Mouse (Mus musculus) heart, postnatal 14 days (tissue): ENCODE data around the gene Gm2016. TPM values are rescaled to one million over a fixed set of nuclear protein-coding genes. Genes with fewer than 3 reads are reported as not detected.
"Not testable (repeated sequence)": the region's sequence is repeated elsewhere in the genome, so short reads cannot be mapped to it uniquely, and the experiment has no call there.

Experiments used
- DNase-seq, 2 experiments: peaks; one replicate each; pipeline ENCODE4 v3.0.0; 2021 to 2022
- intact Hi-C: fragments of 180-260 bp; cut with DNase I; formaldehyde crosslinking; loops from one replicate; pipeline ENCODE4 v1.15.1; 2025
- long read RNA-seq, 2 experiments: library from polyadenylated mRNA; stranded (forward); transcript quantifications; one replicate each; pipeline ENCODE4 v2.0.0; 2021
- total RNA-seq, 2 experiments: library from RNA; stranded (reverse); gene quantifications; 2 replicates each; pipeline ENCODE4 v1.2.3; 2021

Gm2016 gene
- total RNA-seq = not detected
- long read RNA-seq, experiment 1 = 0 reads
- long read RNA-seq, experiment 2 = 0 reads

DNA sequence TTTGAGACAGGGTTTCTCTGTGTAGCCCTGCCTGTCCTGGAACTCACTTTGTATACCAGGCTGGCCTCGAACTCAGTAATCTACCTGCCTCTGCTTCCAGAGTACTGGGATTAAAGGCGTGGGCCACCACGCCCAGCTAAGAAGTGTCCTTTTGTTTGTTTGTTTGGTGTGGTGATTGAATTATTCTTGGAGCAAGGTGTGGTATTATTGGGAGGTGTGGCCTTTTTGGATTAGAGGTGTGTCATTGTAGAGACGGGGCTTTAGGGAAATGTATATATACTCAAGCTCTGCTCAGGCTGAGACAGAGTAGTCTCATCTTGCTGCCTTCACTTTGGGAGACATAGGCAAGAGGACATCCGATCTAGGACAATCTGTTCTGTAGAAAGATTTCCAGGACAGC lies at the start of gene Gm2016:
Gm2016 (plus strand) TSS at position 301 of the 400 bp plus-strand sequence.
- DNase-seq, intact Hi-C loops: not testable (repeated sequence)

DNA sequence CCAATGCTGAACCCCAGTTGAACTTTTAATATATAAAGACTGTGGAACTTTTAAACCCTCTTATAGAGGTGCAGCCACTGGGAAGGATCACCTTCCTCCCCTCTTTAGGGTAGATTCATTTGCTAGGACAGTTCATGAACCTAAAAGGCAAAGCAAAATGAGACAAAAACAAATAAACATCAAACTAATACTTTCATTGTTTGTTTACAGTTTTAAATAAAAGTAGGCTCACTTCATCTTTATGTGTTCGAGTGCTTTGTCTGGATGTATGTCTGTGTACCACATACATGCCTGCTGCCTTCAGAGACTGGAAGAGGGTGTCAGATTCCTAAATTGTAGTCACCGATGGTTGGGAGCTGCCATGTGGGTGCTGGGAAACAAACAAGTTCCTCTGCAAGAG lies 31.6 kb upstream of the Gm2016 start, which contains the start of gene Gm2001:
Gm2001 (minus strand) TSS at position 101 of the 400 bp plus-strand sequence.
- intact Hi-C loops, DNase-seq: not testable (repeated sequence)

DNA sequence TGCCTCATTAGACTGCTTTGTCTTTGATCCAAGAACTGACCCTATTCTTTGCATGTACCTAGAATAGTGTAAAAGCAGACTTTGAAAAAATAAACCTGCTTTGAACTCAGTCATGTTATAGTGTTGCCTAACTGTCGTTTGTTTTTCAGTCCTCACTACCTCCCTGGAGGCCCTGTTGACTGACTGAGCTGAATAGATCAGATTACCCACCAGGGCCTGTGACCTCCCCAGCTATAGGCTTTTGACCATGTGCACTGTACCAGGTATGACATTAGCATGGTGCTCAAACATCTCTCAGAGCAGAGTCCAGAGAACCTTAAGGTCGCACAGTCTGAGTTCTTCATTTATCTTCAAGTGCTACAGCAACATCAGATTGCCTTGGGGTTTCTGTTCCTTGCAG lies 23.2 kb upstream of the Gm2016 start:
- intact Hi-C loops, DNase-seq: not testable (repeated sequence)

DNA sequence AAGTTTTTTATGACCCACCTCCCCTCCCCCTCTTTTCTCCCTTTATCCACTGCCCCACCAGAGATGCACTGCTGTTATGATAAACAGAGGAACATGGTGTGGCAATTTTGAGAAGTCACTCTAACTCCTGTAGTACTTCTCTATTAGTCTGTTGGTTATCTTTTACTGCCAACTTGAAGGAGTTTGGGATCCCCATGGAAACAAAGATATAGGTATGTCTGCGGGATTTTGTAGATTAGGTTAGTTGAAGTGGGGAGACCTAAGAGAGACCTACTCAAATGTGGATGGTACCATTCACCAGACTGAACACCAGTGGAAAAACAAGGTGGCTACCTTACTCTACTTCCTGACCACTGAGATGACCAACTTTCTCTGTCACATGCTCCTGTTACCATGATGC lies 17.8 kb upstream of the Gm2016 start:
- DNase-seq, intact Hi-C loops: not testable (repeated sequence)

DNA sequence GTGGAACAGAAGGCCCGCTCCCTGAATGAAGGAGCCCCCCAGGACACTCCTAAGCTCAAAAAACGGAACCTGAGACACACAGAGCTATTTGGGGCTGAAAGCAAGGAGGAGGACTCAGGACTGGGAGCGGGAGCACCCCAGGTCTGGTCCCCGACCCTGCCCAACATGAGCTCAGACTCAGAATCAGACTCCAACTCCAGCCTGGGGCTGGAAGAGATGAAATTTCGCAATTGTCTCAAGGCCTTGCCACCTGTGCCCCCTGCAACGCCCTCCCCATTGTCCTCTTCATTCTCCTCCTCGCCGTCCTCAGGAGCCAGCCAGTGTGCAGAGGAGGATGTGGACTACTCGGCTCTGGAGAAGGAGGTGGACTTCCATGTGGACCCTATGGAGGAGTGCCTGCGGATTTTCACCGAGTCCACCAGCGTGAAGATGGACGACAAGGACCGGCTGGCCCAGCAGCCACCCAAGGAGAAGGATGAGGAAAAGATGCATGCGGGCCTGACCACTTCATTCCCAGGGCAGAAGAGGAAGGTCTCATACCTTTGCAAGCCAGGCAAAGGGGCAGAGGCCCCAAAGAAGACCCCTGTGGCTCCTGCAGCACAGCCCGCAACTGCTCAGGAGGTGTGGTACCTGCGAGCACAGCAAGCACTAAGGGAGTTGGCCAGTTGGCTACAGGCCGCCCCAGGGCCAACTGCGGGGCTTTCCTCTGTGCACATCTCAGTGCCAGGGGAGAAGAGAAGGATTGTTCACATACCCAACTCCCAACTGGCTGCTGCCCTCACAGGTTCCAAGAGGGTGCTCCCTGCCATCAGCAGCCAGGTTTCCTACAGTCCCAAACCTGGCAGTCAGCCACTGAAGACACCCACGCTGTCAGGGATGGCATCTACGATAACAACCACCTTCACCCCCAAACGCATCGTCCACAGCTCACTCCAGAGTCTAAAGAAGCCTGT lies 11.9 kb upstream of the Gm2016 start:
- DNase-seq = peak in 1 of 2 experiments; percentile 4
- intact Hi-C loops = not testable (repeated sequence)

DNA sequence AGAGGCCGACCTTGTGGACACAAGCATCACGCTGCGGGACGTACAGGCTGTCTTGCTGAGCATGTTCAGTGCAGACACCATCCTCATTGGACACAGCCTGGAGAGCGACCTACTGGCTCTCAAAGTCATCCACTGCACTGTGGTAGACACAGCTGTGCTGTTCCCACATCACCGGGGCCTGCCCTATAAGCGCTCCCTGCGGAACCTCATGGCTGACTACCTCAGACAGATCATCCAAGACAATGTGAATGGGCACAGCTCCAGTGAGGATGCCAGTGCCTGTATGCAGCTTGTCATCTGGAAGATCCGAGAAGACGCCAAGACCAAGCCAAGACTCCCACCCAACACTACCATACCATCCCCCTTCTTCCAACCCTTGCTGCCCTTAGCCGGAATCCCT lies 10.2 kb upstream of the Gm2016 start:
- intact Hi-C loops, DNase-seq: not testable (repeated sequence)

DNA sequence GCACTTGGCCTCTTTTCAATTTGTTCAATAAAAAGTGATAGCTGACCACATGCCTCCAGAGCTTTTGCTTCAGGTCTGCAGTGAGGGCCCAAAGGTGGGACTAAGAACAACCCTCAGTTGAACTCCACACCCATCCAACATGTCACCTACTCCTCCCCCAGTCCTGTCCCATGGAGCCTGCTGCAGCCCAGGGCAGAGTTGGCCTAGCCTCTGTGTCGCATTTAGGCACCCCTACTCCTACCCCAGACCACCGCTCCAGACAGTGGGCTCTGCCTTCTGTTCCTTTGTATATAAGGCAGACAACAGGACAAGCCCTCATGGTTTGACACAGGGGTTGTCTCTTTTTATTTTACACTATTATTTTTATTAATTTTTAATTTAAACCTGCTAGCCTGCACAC lies 9.8 kb upstream of the Gm2016 start:
- DNase-seq, intact Hi-C loops: not testable (repeated sequence)

DNA sequence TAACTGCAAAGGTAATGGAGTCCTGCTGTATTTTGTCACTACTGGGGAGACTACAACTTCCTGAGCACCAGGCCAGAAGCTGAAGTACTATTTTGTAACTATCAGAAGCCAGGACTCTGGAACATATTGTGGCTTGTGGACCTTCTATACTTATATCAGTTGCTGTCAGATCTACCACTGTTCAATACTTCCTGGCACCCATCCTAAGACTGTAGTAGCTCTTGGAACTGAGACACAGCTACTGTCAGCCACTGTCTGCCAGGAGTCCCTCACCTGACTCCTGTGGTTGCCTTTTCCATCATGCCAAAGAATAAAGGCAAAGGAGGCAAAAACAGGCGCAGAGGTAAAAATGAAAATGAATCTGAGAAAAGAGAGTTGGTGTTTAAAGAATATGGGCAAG lies 21.2 kb downstream of the Gm2016 start, which contains the start of gene Gm2022:
Gm2022 (plus strand) TSS at position 301 of the 400 bp plus-strand sequence.
- intact Hi-C loops = loop anchor here (10.0 kb wide), 1 partner anchor 360 kb away; the partner anchor contains the start of gene Gm8332
- not testable (repeated sequence) for DNase-seq

DNA sequence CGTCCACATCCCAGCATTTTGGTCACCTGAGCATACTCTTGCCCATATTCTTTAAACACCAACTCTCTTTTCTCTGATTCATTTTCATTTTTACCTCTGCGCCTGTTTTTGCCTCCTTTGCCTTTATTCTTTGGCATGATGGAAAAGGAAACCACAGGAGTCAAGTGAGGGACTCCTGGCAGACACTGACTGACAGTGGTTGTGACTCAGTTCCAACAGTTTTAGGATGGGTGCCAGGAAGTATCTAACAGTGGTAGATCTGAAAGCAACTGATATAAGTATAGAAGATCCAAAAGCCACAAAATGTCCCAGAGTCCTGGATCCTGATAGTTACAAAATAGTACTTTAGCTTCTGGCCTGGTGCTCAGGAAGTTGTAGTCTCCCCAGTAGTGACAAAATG lies 45.8 kb downstream of the Gm2016 start, which contains the start of gene Gm2035:
Gm2035 (minus strand) TSS at position 137 of the 400 bp plus-strand sequence.
- DNase-seq, intact Hi-C loops: not testable (repeated sequence)

Other genes with a start within 250 kb of the Gm2016 start
- gene Gm16381, start 229.5 kb upstream of the Gm2016 start, total RNA-seq = not detected
- not detected for gene Gm21319, start 98.3 kb upstream of the Gm2016 start, total RNA-seq
- not detected for gene Gm21936, start 78.6 kb upstream of the Gm2016 start, total RNA-seq
- gene BB287469, start 57.5 kb upstream of the Gm2016 start, total RNA-seq = not detected
- not detected for gene Gm2001, start 31.7 kb upstream of the Gm2016 start, total RNA-seq
- gene Gm2022, start 21.3 kb downstream of the Gm2016 start, total RNA-seq = not detected
- gene Gm2035, start 45.8 kb downstream of the Gm2016 start, total RNA-seq = not detected
- gene Gm2042, start 80.0 kb downstream of the Gm2016 start, total RNA-seq = not detected
- gene Gm2075, start 137.8 kb downstream of the Gm2016 start, total RNA-seq = not detected
- gene Gm6803, start 144.7 kb downstream of the Gm2016 start, total RNA-seq = not detected
- not detected for gene Gm2056, start 152.9 kb downstream of the Gm2016 start, total RNA-seq
- gene Gm16368, start 209.6 kb downstream of the Gm2016 start, total RNA-seq = not detected